Mouse (Mus musculus) stomach, postnatal 0 days (tissue): ENCODE data around the gene Fbxl18. TPM values are rescaled to one million over a fixed set of nuclear protein-coding genes. Genes with fewer than 3 reads are reported as not detected.
A peak's percentile ranks its signal among the peaks of the same experiment; 100 is the strongest.

Experiments
- ATAC-seq: fragments of 200-750 bp; cut with Nextera tagmentation; 2 replicates; pipeline ENCODE4 v1.8.0; 2017; ENCODE audit not compliant: low FRiP score, low TSS enrichment
- DNase-seq: peaks from one replicate; pipeline ENCODE4 v3.0.0-alpha.2; 2016; ENCODE audit warnings: low spot score
- H3K27ac ChIP-seq: fragments of 300-500 bp; sonication (generic); replicated peaks from 2 replicates; pipeline ENCODE4 v1.5.1; 2014; ENCODE audit warnings: mild to moderate bottlenecking, control low read depth
- H3K27me3 ChIP-seq: fragments of 300-500 bp; sonication (generic); 2 replicates; pipeline ENCODE4 v1.6.1; 2014; ENCODE audit warnings: low read length; ENCODE audit not compliant: control insufficient read depth, insufficient read depth
- H3K36me3 ChIP-seq: fragments of 300-500 bp; sonication (generic); 2 replicates; pipeline ENCODE4 v1.6.1; 2014; ENCODE audit warnings: low read length, mixed read lengths; ENCODE audit not compliant: control insufficient read depth, insufficient read depth
- H3K4me1 ChIP-seq: fragments of 300-500 bp; sonication (generic); replicated peaks from 2 replicates; pipeline ENCODE4 v1.6.1; 2014; ENCODE audit warnings: antibody characterized with exemption; ENCODE audit not compliant: control insufficient read depth, insufficient read depth
- H3K4me2 ChIP-seq: fragments of 300-500 bp; sonication (generic); replicated peaks from 2 replicates; pipeline ENCODE4 v1.6.1; 2014; ENCODE audit warnings: low read depth, mild to moderate bottlenecking, control low read depth, moderate library complexity
- H3K4me3 ChIP-seq: fragments of 300-500 bp; sonication (generic); 2 replicates; pipeline ENCODE4 v1.5.1; 2014; ENCODE audit warnings: low read depth, low read length, control low read depth
- H3K9ac ChIP-seq: fragments of 300-500 bp; sonication (generic); 2 replicates; pipeline ENCODE4 v1.6.1; 2014; ENCODE audit warnings: mild to moderate bottlenecking, low read length, control low read depth, mixed read lengths
- H3K9me3 ChIP-seq: fragments of 300-500 bp; sonication (generic); 2 replicates; pipeline ENCODE4 v1.6.1; 2016; ENCODE audit warnings: low read length; ENCODE audit not compliant: control insufficient read depth
- CTCF ChIP-seq: IDR thresholded peaks from 2 replicates; pipeline ENCODE4 v1.5.1; 2016; ENCODE audit warnings: antibody characterized with exemption, low read depth, mild to moderate bottlenecking, moderate library complexity
- EP300 ChIP-seq: optimal IDR thresholded peaks from 2 replicates; pipeline ENCODE3; 2016; ENCODE audit warnings: antibody characterized with exemption
- WGBS: fragments of 180-500 bp; shearing (Covaris S2); extraction: QIAGEN DNeasy Blood & Tissue Kit; methylation state at CpG from one replicate; pipeline ENCODE4 v1.1.7; 2014; 5-methylcytosine and 5-hydroxymethylcytosine counted together
- polyA plus RNA-seq: library from polyadenylated mRNA; unstranded; fragments of >200 nt; fragmentation: Nextera tagmentation; extraction: Ambion mirVana; gene quantifications from 2 replicates; pipeline ENCODE4 v1.2.1, GENCODE M21; 2015

Gene Fbxl18
- polyA plus RNA-seq, 1 experiment from 2014 or later, result 5.3 TPM

GRCm38 (mm10) chr5:142820276-142821265 lies 74.7 kb downstream of the Fbxl18 start:
- H3K36me3 ChIP-seq, result no peaks in the 10 kb centered on the region
- peak; percentile 2; the same call in 1 of the 2 replicates for ATAC-seq
- no peaks in the 10 kb centered on the region for H3K4me1 ChIP-seq
- DNase-seq, result peak; percentile 81
- peak overlapping the region; percentile 98 for H3K27ac ChIP-seq
- TF ChIP-seq CTCF, result no peak
- TF ChIP-seq EP300, result no peak
- no peaks in the 10 kb centered on the region for H3K9me3 ChIP-seq
- H3K27me3 ChIP-seq, result no peaks in the 10 kb centered on the region
- H3K9ac ChIP-seq, result peak overlapping the region; percentile 96
- H3K4me3 ChIP-seq, result peak overlapping the region; percentile 61
- under 1% methylated on average over 53 of the region's 53 CpGs for WGBS
- H3K4me2 ChIP-seq, result peak overlapping the region; percentile 93

- no peaks in the 10 kb centered on the region for H3K36me3 ChIP-seq
- no peaks in the 10 kb centered on the region for H3K9me3 ChIP-seq
- H3K4me3 ChIP-seq, result peak overlapping the region; percentile 61
- H3K4me1 ChIP-seq, result no peaks in the 10 kb centered on the region
- under 1% methylated on average over 35 of the region's 36 CpGs for WGBS
- no peak for ATAC-seq
- H3K27ac ChIP-seq, result peak overlapping the region; percentile 98
- no peaks in the 10 kb centered on the region for H3K27me3 ChIP-seq
- peak overlapping the region; percentile 96 for H3K9ac ChIP-seq
- TF ChIP-seq CTCF (no peak), EP300 (no peak)
- peak; percentile 71 for DNase-seq
- H3K4me2 ChIP-seq, result peak overlapping the region; percentile 93
Measured at GRCm38 (mm10) chr5:142819385-142820275, 75.6 kb downstream of the Fbxl18 start.

GRCm38 (mm10) chr5:142818435-142819360 lies 76.5 kb downstream of the Fbxl18 start:
- Histone ChIP-seq H3K9me3 (no peaks in the 10 kb centered on the region), H3K4me3 (peak overlapping the region; percentile 61), H3K27ac (peak overlapping the region; percentile 98), H3K4me2 (peak overlapping the region; percentile 93), H3K27me3 (no peaks in the 10 kb centered on the region), H3K9ac (peak overlapping the region; percentile 96), H3K4me1 (no peaks in the 10 kb centered on the region), H3K36me3 (no peaks in the 10 kb centered on the region)
- under 1% methylated on average over 43 of the region's 43 CpGs for WGBS
- peak; percentile 85 for DNase-seq
- TF ChIP-seq EP300 (peak; percentile 43), CTCF (peak; percentile 36)
- ATAC-seq, result no peak

GRCm38 (mm10) chr5:142817524-142818434 lies 77.4 kb downstream of the Fbxl18 start, which contains the start of gene Tnrc18:
Gene Tnrc18 (minus strand): TSS chr5:142817662.
- H3K9me3 ChIP-seq, result no peaks in the 10 kb centered on the region
- peak; percentile 70 for ATAC-seq
- WGBS, result under 1% methylated on average over 52 of the region's 56 CpGs

More at GRCm38 (mm10) chr5:142817524-142818434, 77.4 kb downstream of the Fbxl18 start, which contains the start of gene Tnrc18:
- Histone ChIP-seq H3K4me2 (peak within 1 kb of the TSS; percentile 98), H3K36me3 (no peaks in the 10 kb centered on the region), H3K4me3 (peak within 1 kb of the TSS; percentile 99), H3K27me3 (no peaks in the 10 kb centered on the region), H3K27ac (peak within 1 kb of the TSS; percentile 100), H3K9ac (peak within 1 kb of the TSS; percentile 100), H3K4me1 (peaks cover 3% of the 10 kb centered on the region; the same call in 1 of the 2 replicates)
- peak; percentile 99 for DNase-seq
- TF ChIP-seq EP300 (peak; percentile 54), CTCF (no peak)

Other genes with a start within 250 kb of the Fbxl18 start
- 1.5 and 2.3 TPM in 2 replicates for gene Slc29a4, start 202.9 kb downstream of the Fbxl18 start, polyA plus RNA-seq
- gene Tnrc18, start 77.8 kb downstream of the Fbxl18 start, polyA plus RNA-seq, result 12.0 and 12.5 TPM in 2 replicates
- gene Actb, start 11.3 kb upstream of the Fbxl18 start, polyA plus RNA-seq, result 14,823 and 16,187 TPM in 2 replicates
- 42.0 and 42.7 TPM in 2 replicates for gene Fscn1, start 64.9 kb upstream of the Fbxl18 start, polyA plus RNA-seq
- 15.4 and 15.6 TPM in 2 replicates for gene Rnf216, start 217.6 kb upstream of the Fbxl18 start, polyA plus RNA-seq